Mouse (Mus musculus): Measurements from ENCODE around the gene Zbtb20.

Zbtb20 gene

GRCm38 (mm10) chr16:43303245-43304197 is 427.8 kb downstream of the Zbtb20 start:
- no peak for DNase-seq

- DNase-seq, result no peak
Observed at GRCm38 (mm10) chr16:43309968-43310431, 434.3 kb downstream of the Zbtb20 start.

- DNase-seq, result no peak
Observed at GRCm38 (mm10) chr16:43324009-43324408, 448.3 kb downstream of the Zbtb20 start.

- no peak for DNase-seq
Observed at GRCm38 (mm10) chr16:43328221-43328620, 452.5 kb downstream of the Zbtb20 start.

- DNase-seq, result no peak
Observed at GRCm38 (mm10) chr16:43330206-43330605, 454.5 kb downstream of the Zbtb20 start.

GRCm38 (mm10) chr16:43331440-43331839 is 455.8 kb downstream of the Zbtb20 start:
- DNase-seq, result no peak

- DNase-seq, result no peak
Observed at GRCm38 (mm10) chr16:43332734-43333133, 457.1 kb downstream of the Zbtb20 start.

GRCm38 (mm10) chr16:43333265-43333664 is 457.6 kb downstream of the Zbtb20 start:
- DNase-seq, result no peak

GRCm38 (mm10) chr16:43334411-43335150 is 458.9 kb downstream of the Zbtb20 start:
- no peak for DNase-seq

GRCm38 (mm10) chr16:43335151-43335823 is 459.6 kb downstream of the Zbtb20 start:
- DNase-seq, result no peak

- DNase-seq, result no peak
Observed at GRCm38 (mm10) chr16:43335824-43336215, 460.1 kb downstream of the Zbtb20 start.

- DNase-seq, result no peak
Observed at GRCm38 (mm10) chr16:43340712-43341111, 465.0 kb downstream of the Zbtb20 start.

- DNase-seq, result no peak
Observed at GRCm38 (mm10) chr16:43341916-43342455, 466.3 kb downstream of the Zbtb20 start.

- DNase-seq, result no peak
Observed at GRCm38 (mm10) chr16:43346094-43346493, 470.4 kb downstream of the Zbtb20 start.

GRCm38 (mm10) chr16:43355776-43356645 is 480.3 kb downstream of the Zbtb20 start:
- DNase-seq, result no peak

- no peak for DNase-seq
Observed at GRCm38 (mm10) chr16:43359546-43359945, 483.9 kb downstream of the Zbtb20 start.

GRCm38 (mm10) chr16:43360112-43360511 is 484.4 kb downstream of the Zbtb20 start:
- no peak for DNase-seq

GRCm38 (mm10) chr16:43360838-43361480 is 485.3 kb downstream of the Zbtb20 start:
- DNase-seq, result no peak

- no peak for DNase-seq
Observed at GRCm38 (mm10) chr16:43362651-43363300, 487.1 kb downstream of the Zbtb20 start.

GRCm38 (mm10) chr16:43363316-43363715 is 487.6 kb downstream of the Zbtb20 start:
- DNase-seq, result no peak

All from thymus, postnatal 25 days (tissue).